Mouse (Mus musculus) cerebellum, adult 9-11 months (tissue): Measurements from ENCODE around the gene Zfp940.

Experiments used
- DNase-seq: peaks from one replicate; pipeline ENCODE4 v3.0.0; 2022

Gene Zfp940

GRCm38 (mm10) chr7:29792906-29793305 is 60.6 kb downstream of the Zfp940 start:
- DNase-seq, result no peak

GRCm38 (mm10) chr7:29785888-29786287 is 67.6 kb downstream of the Zfp940 start:
- no peak for DNase-seq

- DNase-seq, result no peak
Measured at GRCm38 (mm10) chr7:29785023-29785422, 68.4 kb downstream of the Zfp940 start.

GRCm38 (mm10) chr7:29783871-29784551 is 69.5 kb downstream of the Zfp940 start, which contains the start of gene Zfp30:
TSS of gene Zfp30 (plus strand) at chr7:29783998.
- DNase-seq, result peak; percentile 92
